Mouse (Mus musculus) gastrocnemius, postnatal 14 days (tissue): ENCODE data around the gene Krt90. TPM values are rescaled to one million over a fixed set of nuclear protein-coding genes. Genes with fewer than 3 reads are reported as not detected.
A peak's percentile ranks its signal among the peaks of the same experiment; 100 is the strongest.
"Not testable (repeated sequence)": the region's sequence is repeated elsewhere in the genome, so short reads cannot be mapped to it uniquely, and the experiment has no call there.

Experiments used
- DNase-seq: peaks from one replicate; pipeline ENCODE4 v3.0.0; 2021; ENCODE audit warnings: mixed read lengths
- intact Hi-C: fragments of 180-260 bp; cut with DNase I; formaldehyde crosslinking; loops from one replicate; pipeline ENCODE4 v1.15.1; 2025; ENCODE audit warnings: low total_unique reads
- microRNA-seq, 2 experiments: library from miRNA; unstranded; fragments of <30 nt; microRNA quantifications; one replicate each; pipeline ENCODE4 v1.2.0; 2021
- total RNA-seq, 2 experiments: library from RNA; stranded (reverse); gene quantifications; 2 replicates each; pipeline ENCODE4 v1.2.3; 2021

The Krt90 gene
- total RNA-seq, 2 experiments from 2014 or later, result not detected

DNA sequence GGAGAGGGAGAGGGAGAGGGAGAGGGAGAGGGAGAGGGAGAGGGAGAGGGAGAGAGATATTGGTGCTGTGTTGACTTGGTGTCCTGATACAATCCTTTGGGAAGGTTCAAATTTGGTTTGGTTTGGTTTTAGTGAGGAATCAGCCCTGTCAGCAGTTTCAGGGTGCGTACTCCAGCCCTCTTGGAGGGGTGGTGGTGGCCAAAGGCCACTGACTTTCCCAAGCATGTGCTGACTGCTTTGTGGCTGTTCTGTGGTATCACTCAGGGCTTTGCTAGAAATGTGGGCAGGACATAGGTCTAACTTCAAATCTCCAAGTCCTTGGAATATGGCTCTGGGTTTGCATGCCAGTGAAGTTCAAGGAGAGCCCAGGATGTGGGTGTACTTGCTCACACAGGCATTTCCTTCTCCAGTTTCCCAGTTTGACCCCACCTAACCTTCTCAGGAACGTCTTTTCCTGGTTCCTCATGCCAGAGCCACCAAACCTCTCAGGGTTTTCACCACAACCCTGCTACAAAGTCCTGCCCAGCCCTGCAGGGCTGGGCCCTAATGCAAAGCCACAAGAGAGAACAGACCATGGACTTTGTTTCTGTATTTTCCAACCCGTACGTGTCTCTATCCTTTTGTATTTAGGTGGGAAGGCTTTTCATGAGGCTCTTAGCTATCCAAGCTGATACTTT lies 40.1 kb downstream of the Krt90 start:
- intact Hi-C loops, result loop anchor here (5.0 to 10.0 kb wide), 2 partner anchors 188 to 450 kb away; no protein-coding TSS in a partner anchor
- DNase-seq, result no peak

DNA sequence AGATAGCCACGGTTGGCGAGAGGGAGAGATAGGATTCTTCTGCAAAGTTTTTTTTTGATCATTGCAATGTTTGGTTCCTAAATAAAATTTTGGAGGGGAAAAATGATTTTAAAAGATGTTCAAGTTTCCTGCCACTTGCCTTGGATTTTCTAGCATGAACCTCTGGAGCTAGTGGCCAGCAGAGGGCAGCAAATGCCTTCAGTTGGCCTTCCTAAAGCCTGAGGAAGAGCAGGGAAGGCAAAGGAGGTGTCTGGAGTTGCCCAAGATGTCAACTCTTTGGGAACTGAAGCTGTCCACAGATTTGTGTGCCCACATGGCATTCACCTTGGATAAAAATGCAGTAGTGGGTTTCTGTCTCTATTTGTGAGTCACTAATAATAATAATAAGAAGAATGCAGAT lies 43.0 kb downstream of the Krt90 start:
- peak; percentile 73 for DNase-seq
- intact Hi-C loops, result loop anchor here (5.0 to 10.0 kb wide), 2 partner anchors 185 to 453 kb away; no protein-coding TSS in a partner anchor

DNA sequence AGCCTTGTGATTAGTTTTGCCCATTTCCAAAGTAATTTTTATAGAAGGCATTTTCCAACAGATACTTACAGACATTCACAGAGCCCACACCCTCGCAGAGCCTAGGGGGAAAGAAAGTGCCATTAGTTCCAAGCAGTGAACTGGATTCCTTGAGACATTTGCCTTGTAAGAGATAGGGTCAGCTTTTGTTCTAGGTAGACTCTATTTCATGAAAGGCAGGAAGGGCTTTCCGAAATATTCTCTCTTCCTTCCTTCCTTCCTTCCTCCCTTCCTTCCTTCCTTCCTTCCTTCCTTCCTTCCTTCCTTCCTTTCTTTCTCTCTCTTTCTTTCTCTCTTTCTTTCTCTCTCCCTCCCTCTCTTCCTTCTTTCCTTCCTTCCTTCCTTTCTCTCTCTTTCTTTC lies 45.6 kb downstream of the Krt90 start, which contains the start of gene Gm49425:
Gene Gm49425, minus strand, starts transcription at position 101 of the 400 bp plus-strand sequence.
- DNase-seq, intact Hi-C loops: not testable (repeated sequence)

DNA sequence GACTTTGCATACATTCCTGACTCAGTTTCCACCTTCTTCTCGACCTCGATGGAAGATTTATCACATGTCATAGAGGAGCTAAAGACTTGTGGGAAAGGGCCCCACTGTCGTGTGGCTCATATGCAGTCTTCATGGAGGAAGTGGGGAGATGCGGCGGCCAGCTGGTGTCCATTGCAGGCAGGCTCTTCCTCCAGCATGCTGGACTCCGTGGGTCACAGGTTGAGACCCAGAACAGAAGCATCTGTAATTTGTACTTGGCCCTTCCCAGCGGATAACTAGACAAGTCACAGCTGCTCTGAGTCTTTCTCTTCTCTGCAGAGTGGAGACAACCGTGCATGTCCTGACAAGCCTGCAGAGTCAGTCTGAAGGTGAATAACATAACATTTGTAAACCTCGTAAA lies 54.5 kb downstream of the Krt90 start:
- intact Hi-C loops, result no loop called here
- DNase-seq, result no peak

DNA sequence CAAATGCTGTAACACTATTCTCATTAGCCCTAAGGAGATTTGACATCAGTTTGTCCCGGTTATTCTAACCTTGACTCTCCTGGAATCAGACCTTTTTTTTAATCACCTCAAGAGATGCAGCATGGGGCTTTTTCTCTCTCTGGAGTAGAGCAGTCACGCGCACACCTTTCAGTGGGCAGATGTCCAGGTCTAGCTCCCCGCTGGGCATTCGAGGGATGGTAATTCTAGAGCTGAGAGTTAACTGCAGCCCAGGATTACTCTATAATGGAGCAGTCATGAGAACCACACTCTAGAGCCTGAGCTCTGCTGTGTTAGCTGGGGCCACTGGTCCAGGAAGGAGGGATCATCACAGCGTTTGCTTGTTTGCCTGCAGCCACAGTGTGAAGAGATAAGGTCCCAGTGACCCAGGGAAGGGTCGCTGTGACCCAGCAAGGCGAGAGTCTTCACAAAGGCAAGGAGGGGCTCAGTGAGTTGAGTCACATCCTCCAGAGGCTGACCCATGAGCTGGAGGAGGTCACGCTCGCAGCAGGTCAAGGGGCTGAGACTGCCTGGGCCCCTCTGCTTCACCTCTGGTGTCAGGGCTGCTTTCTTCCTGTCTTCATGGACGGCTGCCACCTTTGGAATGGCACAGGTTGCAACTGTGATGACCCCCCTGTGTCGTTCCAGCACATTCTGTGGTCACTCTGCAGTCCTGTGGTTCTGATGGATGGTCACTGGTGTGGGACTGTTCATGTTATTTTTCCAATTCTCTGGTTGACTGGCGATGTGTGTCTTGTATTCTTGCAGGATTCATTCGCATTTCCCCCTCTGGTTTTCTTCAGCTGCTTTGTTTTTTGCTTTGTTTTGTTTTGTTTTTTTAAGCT lies 55.6 kb downstream of the Krt90 start:
- intact Hi-C loops, result no loop called here
- DNase-seq, result no peak

Small RNA genes lying within 50 kb of the gene (microRNA-seq; reads per million reads assigned to microRNA genes)
- gene Gm44393 (0 reads per million in 2 experiments), gene Gm44460 (0 reads per million in 2 experiments)

Other genes with a start within 250 kb of the Krt90 start
- 1 to 10 TPM in 1 of 2 experiments, under 1 TPM in 1; 0.69 to 1.4 TPM for gene Krt80, start 192.8 kb downstream of the Krt90 start, total RNA-seq
- gene Krt7, start 151.9 kb downstream of the Krt90 start, total RNA-seq, result not detected
- not detected for gene Krt87, start 124.1 kb downstream of the Krt90 start, total RNA-seq
- not detected for gene Krt88, start 115.2 kb downstream of the Krt90 start, total RNA-seq
- gene Krt81, start 99.2 kb downstream of the Krt90 start, total RNA-seq, result not detected
- gene Krt86, start 89.5 kb downstream of the Krt90 start, total RNA-seq, result not detected
- under 1 TPM in 1 of 2 experiments, not detected in 1; 0.14 TPM for gene Krt83, start 71.4 kb downstream of the Krt90 start, total RNA-seq
- gene Gm49425, start 45.7 kb downstream of the Krt90 start, total RNA-seq, result not detected
- under 1 TPM in 1 of 2 experiments, not detected in 1; 0.08 TPM for gene Krt84, start 30.1 kb downstream of the Krt90 start, total RNA-seq
- not detected for gene Krt82, start 12.3 kb downstream of the Krt90 start, total RNA-seq
- not detected for gene Krt75, start 11.0 kb upstream of the Krt90 start, total RNA-seq
- not detected for gene Gm5414, start 65.2 kb upstream of the Krt90 start, total RNA-seq
- gene Gm5478, start 84.4 kb upstream of the Krt90 start, total RNA-seq, result not detected
- gene Krt6b, start 117.3 kb upstream of the Krt90 start, total RNA-seq, result not detected
- not detected for gene Krt6a, start 131.4 kb upstream of the Krt90 start, total RNA-seq
- not detected for gene Krt5, start 149.9 kb upstream of the Krt90 start, total RNA-seq
- not detected for gene Krt71, start 180.2 kb upstream of the Krt90 start, total RNA-seq
- not detected for gene Krt72, start 223.5 kb upstream of the Krt90 start, total RNA-seq
- gene Krt73, start 239.4 kb upstream of the Krt90 start, total RNA-seq, result not detected